Comparison of ENCODE assay signal across 8 mouse cellular contexts in genomic region chr17:93202165-93203075, GRCm38 (mm10). TPM values are rescaled to one million over a fixed set of nuclear protein-coding genes. Genes with fewer than 3 reads are reported as not detected.
DNase-seq lines count a peak whose midpoint lies in the region; ATAC-seq lines count a peak whose summit lies in the region.

No protein-coding gene starts in this region.

- peak; percentile 61 for ATAC-seq in forebrain, embryonic 14.5 days
- ATAC-seq in limb, embryonic 12.5 days (ENCODE audit: insufficient number of reproducible peaks, insufficient read depth, low FRiP score, low TSS enrichment, low read depth): peak; percentile 61
- ATAC-seq in activated CD4-positive, CD25-positive, alpha-beta regulatory T cell, adult 4 months: no peak

- peaks cover 71% of the 10 kb centered on the region for H3K27me3 ChIP-seq in heart, embryonic 10.5 days (ENCODE audit: insufficient read depth, poor library complexity, severe bottlenecking)
- H3K27me3 ChIP-seq in forebrain, embryonic 14.5 days (replicated peaks; ENCODE audit: control insufficient read depth, insufficient read depth, low read length): peaks cover 38% of the 10 kb centered on the region
- H3K27me3 ChIP-seq in limb, embryonic 12.5 days: peaks cover 74% of the 10 kb centered on the region

- H3K9ac ChIP-seq in forebrain, embryonic 14.5 days (ENCODE audit: low read length): peak overlapping the region; percentile 59
- no peak overlapping the region for H3K9ac ChIP-seq in limb, embryonic 12.5 days (replicated peaks)

- H3K9me3 ChIP-seq in heart, embryonic 10.5 days: no peaks in the 10 kb centered on the region
- no peaks in the 10 kb centered on the region for H3K9me3 ChIP-seq in forebrain, embryonic 14.5 days (replicated peaks; ENCODE audit: control insufficient read depth, low read length)
- H3K9me3 ChIP-seq in limb, embryonic 12.5 days: no peaks in the 10 kb centered on the region

- under 1% methylated on average over 44 of the region's 44 CpGs for WGBS in heart, embryonic 10.5 days
- 1% methylated on average over 44 of the region's 44 CpGs for WGBS in forebrain, embryonic 14.5 days
- WGBS in limb, embryonic 12.5 days: under 1% methylated on average over 44 of the region's 44 CpGs

- peak overlapping the region; percentile 55 for H3K4me2 ChIP-seq in forebrain, embryonic 14.5 days (ENCODE audit: low read length)
- peak overlapping the region; percentile 66 for H3K4me2 ChIP-seq in limb, embryonic 12.5 days

- no peak overlapping the region for H3K27ac ChIP-seq in heart, embryonic 10.5 days
- H3K27ac ChIP-seq in forebrain, embryonic 14.5 days (ENCODE audit: low read depth, low read length): peak overlapping the region; percentile 14; the same call in 1 of the 2 replicates
- no peak overlapping the region for H3K27ac ChIP-seq in limb, embryonic 12.5 days

- no peaks in the 10 kb centered on the region for H3K36me3 ChIP-seq in heart, embryonic 10.5 days
- H3K36me3 ChIP-seq in forebrain, embryonic 14.5 days (ENCODE audit: control insufficient read depth, insufficient read depth, low read length): no peaks in the 10 kb centered on the region
- H3K36me3 ChIP-seq in limb, embryonic 12.5 days: no peaks in the 10 kb centered on the region

- no peak for DNase-seq in heart, embryonic 10.5 days (ENCODE audit: low spot score)
- no peak for DNase-seq in heart, adult 11 months
- peak; percentile 51 for DNase-seq in ES-CJ7 (ENCODE audit: low read depth, low spot score)
- peak; percentile 46 for DNase-seq in forebrain, embryonic 14.5 days (ENCODE audit: low spot score)
- peak; percentile 56 for DNase-seq in right cerebral cortex, postnatal 10 days (ENCODE audit: low spot score in 2 of 2)
- DNase-seq in adrenal gland, adult 8-10 months: no peak

- H3K4me1 ChIP-seq in heart, embryonic 10.5 days: peaks cover 15% of the 10 kb centered on the region
- peaks cover 8% of the 10 kb centered on the region for H3K4me1 ChIP-seq in forebrain, embryonic 14.5 days (ENCODE audit: control insufficient read depth, insufficient read depth, low read length)
- H3K4me1 ChIP-seq in limb, embryonic 12.5 days (replicated peaks): peaks cover 29% of the 10 kb centered on the region

- H3K4me3 ChIP-seq in heart, embryonic 10.5 days: peak overlapping the region; percentile 56
- H3K4me3 ChIP-seq in forebrain, embryonic 14.5 days (ENCODE audit: low read depth, low read length): peak overlapping the region; percentile 33
- H3K4me3 ChIP-seq in limb, embryonic 12.5 days (replicated peaks): peak overlapping the region; percentile 40

RNA-seq across cellular contexts. Expression of gene Adcyap1, which starts 3.6 kb away (rescaled TPM):
- polyA plus RNA-seq in heart, embryonic 10.5 days (2016; fragmentation: Nextera tagmentation; extraction: Ambion mirVana): 0.39 TPM in 1 of 2 replicates, not detected in the other
- polyA plus RNA-seq in forebrain, embryonic 14.5 days (2014; fragmentation: Nextera tagmentation; extraction: Ambion mirVana): 9.6 and 10.9 TPM in 2 replicates
- polyA plus RNA-seq in limb, embryonic 12.5 days (2016; fragmentation: Nextera tagmentation; extraction: Ambion mirVana): 1.0 and 1.2 TPM in 2 replicates
- under 1 TPM in 1 of 2 experiments, not detected in 1; 0.20 TPM for polyA plus RNA-seq in activated CD4-positive, CD25-positive, alpha-beta regulatory T cell, adult 4 months (2017; shearing (Covaris generic))
- total RNA-seq in adrenal gland, adult 8-10 months (2022): under 1 TPM in 1 of 4 experiments, not detected in 3; 0.38 TPM

Comparison
In these comparisons a context has a peak if more than half of its experiments do, and no peak if none do; other contexts are left out.
1. DNase-seq: peak in ES-CJ7 (single experiment), forebrain, embryonic 14.5 days (single experiment) and right cerebral cortex, postnatal 10 days (2 of 2); none in heart, embryonic 10.5 days (single experiment), heart, adult 11 months (single experiment) and adrenal gland, adult 8-10 months (single experiment).
2. Peak in every context shown above with its lines, with median percentiles within 50 percentile points of each other: H3K4me3 ChIP-seq.